Mouse (Mus musculus): Measurements from ENCODE around the gene Lgmn.

The Lgmn gene

GRCm38 (mm10) chr12:102390042-102390441 lies 49.6 kb downstream of the Lgmn start:
- DNase-seq (ENCODE audit: low spot score) = no peak

GRCm38 (mm10) chr12:102387219-102387917 lies 52.2 kb downstream of the Lgmn start:
- DNase-seq (ENCODE audit: low spot score) = peak; percentile 66

- peak; percentile 52 for DNase-seq (ENCODE audit: low spot score)
These were observed 54.8 kb downstream of the Lgmn start for GRCm38 (mm10) chr12:102384819-102385218.

GRCm38 (mm10) chr12:102383288-102383687 lies 56.3 kb downstream of the Lgmn start:
- DNase-seq (ENCODE audit: low spot score) = no peak

GRCm38 (mm10) chr12:102382180-102382579 lies 57.4 kb downstream of the Lgmn start:
- no peak for DNase-seq (ENCODE audit: low spot score)

GRCm38 (mm10) chr12:102372322-102372721 lies 67.3 kb downstream of the Lgmn start:
- no peak for DNase-seq (ENCODE audit: low spot score)

- no peak for DNase-seq (ENCODE audit: low spot score)
These were observed 68.6 kb downstream of the Lgmn start for GRCm38 (mm10) chr12:102370931-102371500.

GRCm38 (mm10) chr12:102369488-102370235 lies 70.0 kb downstream of the Lgmn start:
- DNase-seq (ENCODE audit: low spot score) = no peak

- DNase-seq (ENCODE audit: low spot score) = no peak
These were observed 71.1 kb downstream of the Lgmn start for GRCm38 (mm10) chr12:102368556-102368955.

GRCm38 (mm10) chr12:102368066-102368465 lies 71.5 kb downstream of the Lgmn start:
- no peak for DNase-seq (ENCODE audit: low spot score)

GRCm38 (mm10) chr12:102367075-102367474 lies 72.5 kb downstream of the Lgmn start:
- DNase-seq (ENCODE audit: low spot score) = no peak

GRCm38 (mm10) chr12:102366126-102366816 lies 73.3 kb downstream of the Lgmn start:
- no peak for DNase-seq (ENCODE audit: low spot score)

- no peak for DNase-seq (ENCODE audit: low spot score)
These were observed 74.6 kb downstream of the Lgmn start for GRCm38 (mm10) chr12:102365016-102365415.

- DNase-seq (ENCODE audit: low spot score) = no peak
These were observed 78.1 kb downstream of the Lgmn start for GRCm38 (mm10) chr12:102361189-102362161.

GRCm38 (mm10) chr12:102359390-102359789 lies 80.2 kb downstream of the Lgmn start:
- DNase-seq (ENCODE audit: low spot score) = no peak

GRCm38 (mm10) chr12:102356781-102357180 lies 82.8 kb downstream of the Lgmn start:
- DNase-seq (ENCODE audit: low spot score) = no peak

- no peak for DNase-seq (ENCODE audit: low spot score)
These were observed 83.8 kb downstream of the Lgmn start for GRCm38 (mm10) chr12:102355784-102356183.

- no peak for DNase-seq (ENCODE audit: low spot score)
These were observed 85.3 kb downstream of the Lgmn start for GRCm38 (mm10) chr12:102354126-102354984.

- no peak for DNase-seq (ENCODE audit: low spot score)
These were observed 88.6 kb downstream of the Lgmn start for GRCm38 (mm10) chr12:102350997-102351396.

- DNase-seq (ENCODE audit: low spot score) = no peak
These were observed 91.2 kb downstream of the Lgmn start for GRCm38 (mm10) chr12:102348447-102348846.

Data from MN1 (cell line).